13 mouse cellular contexts compared by ENCODE assay signal in the genomic region with DNA sequence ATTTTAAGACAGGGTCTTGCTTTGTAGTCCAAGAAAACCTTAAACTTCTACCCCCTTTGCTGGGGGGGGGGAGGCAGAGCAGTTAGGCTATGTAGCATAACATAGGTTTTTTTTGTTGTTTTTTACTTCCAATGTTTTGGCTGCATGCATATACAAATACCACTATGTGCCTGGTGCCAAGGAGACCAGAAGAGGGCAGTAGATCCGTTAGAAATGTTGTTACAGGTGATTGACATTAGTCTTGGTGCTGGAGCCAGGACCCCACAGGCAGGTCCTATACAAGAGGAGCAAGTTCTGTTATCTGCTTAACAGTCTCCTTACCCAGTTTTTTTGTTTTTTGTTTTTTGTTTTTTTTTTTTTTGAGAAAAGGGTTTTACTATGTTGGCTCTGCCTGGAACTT. TPM values are rescaled to one million over a fixed set of nuclear protein-coding genes. Genes with fewer than 3 reads are reported as not detected.
DNase-seq lines count a peak whose midpoint lies in the region; ATAC-seq and TF ChIP-seq lines count a peak whose summit lies in the region.
"Had no signal": no experiment of that assay in that cellular context is flagged by ENCODE, and none has a peak within 500 bp of the region (broad histone marks: within the 10 kb centered on the region; RNA-seq: fewer than 3 reads in every experiment).

No protein-coding gene starts in this region.

- H3K4me3 ChIP-seq in kidney, embryonic 15.5 days (replicated peaks): no peak overlapping the region
- no peak overlapping the region for H3K4me3 ChIP-seq in ES-E14 (ENCODE audit: insufficient read depth in 1 of 2, low read depth in 1 of 2, low read length in 2 of 2, poor library complexity in 1 of 2, severe bottlenecking in 1 of 2)
- H3K4me3 ChIP-seq: erythroblast, embryonic 14.5 days; limb, embryonic 10.5 days; neural tube, embryonic 13.5 days had no signal

- 16% methylated on average over 1 of the region's 1 CpGs for WGBS in kidney, embryonic 15.5 days

- H3K4me2 ChIP-seq in kidney, embryonic 15.5 days: no peak overlapping the region
- H3K4me2 ChIP-seq: neural tube, embryonic 13.5 days had no signal

- in situ Hi-C loops in ES-E14 (cut with MboI; ENCODE audit: low sequenced_read_pairs in 2 of 2, unreplicated experiment in 2 of 2): no loop called here

- no peak overlapping the region for H3K27ac ChIP-seq in kidney, embryonic 15.5 days
- no peak overlapping the region for H3K27ac ChIP-seq in ES-E14 (ENCODE audit: insufficient read depth, low read depth, low read length, poor library complexity, severe bottlenecking)
- H3K27ac ChIP-seq: limb, embryonic 10.5 days; neural tube, embryonic 13.5 days had no signal

- no peaks in the 10 kb centered on the region for H3K27me3 ChIP-seq in kidney, embryonic 15.5 days
- H3K27me3 ChIP-seq: neural tube, embryonic 13.5 days had no signal

- peaks cover 22% of the 10 kb centered on the region for H3K4me1 ChIP-seq in kidney, embryonic 15.5 days
- no peaks in the 10 kb centered on the region for H3K4me1 ChIP-seq in ES-E14 (ENCODE audit: control insufficient read depth in 2 of 2, insufficient read depth in 2 of 2, low read length in 2 of 2, poor library complexity in 1 of 2)

- no peak for ATAC-seq in kidney, embryonic 15.5 days (replicated peaks; ENCODE audit: low FRiP score)
- no peak for ATAC-seq in erythroblast, adult 5-6 weeks (replicated peaks; ENCODE audit: low FRiP score, poor library complexity, severe bottlenecking)

- H3K9ac ChIP-seq in kidney, embryonic 15.5 days: no peak overlapping the region
- no peak overlapping the region for H3K9ac ChIP-seq in ES-E14 (ENCODE audit: insufficient read depth, low read depth, low read length, poor library complexity, severe bottlenecking)
- H3K9ac ChIP-seq: neural tube, embryonic 13.5 days had no signal

- H3K9me3 ChIP-seq in kidney, embryonic 15.5 days (replicated peaks): no peaks in the 10 kb centered on the region
- H3K9me3 ChIP-seq in ES-E14 (ENCODE audit: control insufficient read depth, insufficient read depth, low read depth, low read length): no peaks in the 10 kb centered on the region
- H3K9me3 ChIP-seq: limb, embryonic 10.5 days; neural tube, embryonic 13.5 days had no signal

- DNase-seq in kidney, adult 9 months: peak; percentile 33
- DNase-seq in A20 (ENCODE audit: low read depth, low spot score): peak; percentile 61
- DNase-seq in ES-E14 (ENCODE audit: low read depth, low spot score): peak; percentile 47
- peak; percentile 63 for DNase-seq in induced T-regulatory cell, adult 2 months (ENCODE audit: low read depth)
- no peak for DNase-seq in testis, postnatal 10 days (ENCODE audit: low spot score)
- no peak for DNase-seq in c-Kit-positive CD71-positive TER-119-positive erythroid progenitor cells, embryonic 14.5 days (ENCODE audit: low spot score)
- DNase-seq: gastrocnemius, postnatal 36 days; right cerebral cortex, postnatal 4 days had no signal

- peaks cover 60% of the 10 kb centered on the region for H3K36me3 ChIP-seq in kidney, embryonic 15.5 days
- H3K36me3 ChIP-seq in ES-E14 (ENCODE audit: control insufficient read depth, insufficient read depth, low read length, poor library complexity, severe bottlenecking): peaks cover 35% of the 10 kb centered on the region

TF ChIP-seq in ES-E14, 5 proteins besides CTCF, POLR2A, EP300 and RAD21:
- TF ChIP-seq ZC3H11A (IDR thresholded peaks at IDR 0.05; ENCODE audit: borderline replicate concordance, low read depth, low read length) (no peak), ZNF384 (IDR thresholded peaks at IDR 0.05; ENCODE audit: low read depth, low read length) (no peak), CHD2 (IDR thresholded peaks at IDR 0.05; ENCODE audit: low read depth, low read length) (no peak), HCFC1 (IDR thresholded peaks at IDR 0.05; ENCODE audit: borderline replicate concordance, insufficient read depth, low read length) (no peak), MAFK (IDR thresholded peaks at IDR 0.05; ENCODE audit: insufficient read depth, low read depth, low read length) (no peak)

RNA-seq across cellular contexts. Expression of a gene that starts 3.7 kb away (rescaled TPM):
- polyA plus RNA-seq in kidney, embryonic 15.5 days (2015; fragmentation: Nextera tagmentation; extraction: Ambion mirVana): 57.3 and 62.9 TPM in 2 replicates
- 34.6 and 48.8 TPM in 2 replicates for total RNA-seq in ES-E14 (2012; rRNA removed)
- total RNA-seq in erythroblast, adult 5-6 weeks (2015; ENCODE audit: low replicate concordance): 3.7 and 6.3 TPM in 2 replicates
- 3.5 and 5.0 TPM in 2 replicates for total RNA-seq in erythroblast, adult 5-6 weeks (2017; ENCODE audit: low replicate concordance)

RNA-seq across cellular contexts. Expression of a gene that starts 6.7 kb away (rescaled TPM):
- 2.3 and 3.9 TPM in 2 replicates for polyA plus RNA-seq in kidney, embryonic 15.5 days (2015; fragmentation: Nextera tagmentation; extraction: Ambion mirVana)
- 2.6 and 5.7 TPM in 2 replicates for total RNA-seq in ES-E14 (2012; rRNA removed)
- 1.3 TPM in 2 replicates for total RNA-seq in erythroblast, adult 5-6 weeks (2015; ENCODE audit: low replicate concordance)
- 12.8 and 18.0 TPM in 2 replicates for total RNA-seq in erythroblast, adult 5-6 weeks (2017; ENCODE audit: low replicate concordance)

RNA-seq across cellular contexts. Expression of a gene that starts 8.7 kb away (rescaled TPM):
- polyA plus RNA-seq in kidney, embryonic 15.5 days (2015; fragmentation: Nextera tagmentation; extraction: Ambion mirVana): 1,107 and 1,171 TPM in 2 replicates
- 400 and 562 TPM in 2 replicates for total RNA-seq in ES-E14 (2012; rRNA removed)
- total RNA-seq in erythroblast, adult 5-6 weeks (2015; ENCODE audit: low replicate concordance): 121 and 143 TPM in 2 replicates
- total RNA-seq in erythroblast, adult 5-6 weeks (2017; ENCODE audit: low replicate concordance): 172 and 205 TPM in 2 replicates

RNA-seq across cellular contexts. Expression of a gene that starts 30.3 kb away (rescaled TPM):
- polyA plus RNA-seq in kidney, embryonic 15.5 days (2015; fragmentation: Nextera tagmentation; extraction: Ambion mirVana): 12.6 and 12.7 TPM in 2 replicates
- total RNA-seq in ES-E14 (2012; rRNA removed): 1.6 and 2.0 TPM in 2 replicates
- 173 and 230 TPM in 2 replicates for total RNA-seq in erythroblast, adult 5-6 weeks (2015; ENCODE audit: low replicate concordance)
- 219 and 239 TPM in 2 replicates for total RNA-seq in erythroblast, adult 5-6 weeks (2017; ENCODE audit: low replicate concordance)

RNA-seq across cellular contexts. Expression of a gene that starts 45.4 kb away (rescaled TPM):
- 159 and 164 TPM in 2 replicates for polyA plus RNA-seq in kidney, embryonic 15.5 days (2015; fragmentation: Nextera tagmentation; extraction: Ambion mirVana)
- total RNA-seq in ES-E14 (2012; rRNA removed): 103 and 107 TPM in 2 replicates
- total RNA-seq in erythroblast, adult 5-6 weeks (2015; ENCODE audit: low replicate concordance): 11.1 and 11.5 TPM in 2 replicates
- 14.5 and 20.5 TPM in 2 replicates for total RNA-seq in erythroblast, adult 5-6 weeks (2017; ENCODE audit: low replicate concordance)

Comparison
In these comparisons a context has a peak if more than half of its experiments do, and no peak if none do; other contexts are left out.
1. DNase-seq: peak in kidney, adult 9 months (single experiment), A20 (single experiment), ES-E14 (single experiment) and induced T-regulatory cell, adult 2 months (single experiment); none in testis, postnatal 10 days (single experiment) and c-Kit-positive CD71-positive TER-119-positive erythroid progenitor cells, embryonic 14.5 days (single experiment).